Mouse (Mus musculus) urinary bladder, postnatal 25 days (tissue): ENCODE results near the gene Gphb5.

Experiments
- DNase-seq: peaks from one replicate; pipeline ENCODE4 v3.0.0; 2022; ENCODE audit warnings: low spot score

The Gphb5 gene

GRCm38 (mm10) chr12:75394011-75394773 lies 22.4 kb downstream of the Gphb5 start:
- DNase-seq: no peak

- no peak for DNase-seq
Measured at GRCm38 (mm10) chr12:75391526-75391925, 25.1 kb downstream of the Gphb5 start.

- peak; percentile 26 for DNase-seq
Measured at GRCm38 (mm10) chr12:75389308-75390135, 27.1 kb downstream of the Gphb5 start.

- DNase-seq: no peak
Measured at GRCm38 (mm10) chr12:75388521-75388920, 28.1 kb downstream of the Gphb5 start.

GRCm38 (mm10) chr12:75387846-75388245 lies 28.7 kb downstream of the Gphb5 start:
- DNase-seq: no peak

- DNase-seq: no peak
Measured at GRCm38 (mm10) chr12:75387156-75387555, 29.4 kb downstream of the Gphb5 start.

GRCm38 (mm10) chr12:75386731-75387130 lies 29.9 kb downstream of the Gphb5 start:
- no peak for DNase-seq

GRCm38 (mm10) chr12:75376126-75376525 lies 40.5 kb downstream of the Gphb5 start:
- no peak for DNase-seq

- no peak for DNase-seq
Measured at GRCm38 (mm10) chr12:75375060-75375459, 41.5 kb downstream of the Gphb5 start.

- DNase-seq: no peak
Measured at GRCm38 (mm10) chr12:75374437-75374836, 42.1 kb downstream of the Gphb5 start.

GRCm38 (mm10) chr12:75369418-75369851 lies 47.1 kb downstream of the Gphb5 start:
- no peak for DNase-seq

GRCm38 (mm10) chr12:75368527-75368926 lies 48.1 kb downstream of the Gphb5 start:
- DNase-seq: no peak

- no peak for DNase-seq
Measured at GRCm38 (mm10) chr12:75367371-75367770, 49.2 kb downstream of the Gphb5 start.

GRCm38 (mm10) chr12:75365621-75366124 lies 50.9 kb downstream of the Gphb5 start:
- DNase-seq: no peak

GRCm38 (mm10) chr12:75364416-75364815 lies 52.2 kb downstream of the Gphb5 start:
- no peak for DNase-seq

- no peak for DNase-seq
Measured at GRCm38 (mm10) chr12:75362456-75362855, 54.1 kb downstream of the Gphb5 start.
